Mouse (Mus musculus) E14TG2a.4 (cell line): ENCODE data around the gene Rnf126.

Experiments
- CTCF ChIP-seq: conservative IDR thresholded peaks from 2 replicates; pipeline ENCODE4 v1.5.1; 2014; ENCODE audit warnings: low read length
- NANOG ChIP-seq: IDR thresholded peaks from 2 replicates; pipeline ENCODE4 v1.6.1; 2014; ENCODE audit warnings: borderline replicate concordance, low read length, mixed read lengths
- POU5F1 ChIP-seq: IDR thresholded peaks from 2 replicates; pipeline ENCODE4 v1.6.1; 2014; ENCODE audit warnings: low read length, borderline replicate concordance

DNA sequence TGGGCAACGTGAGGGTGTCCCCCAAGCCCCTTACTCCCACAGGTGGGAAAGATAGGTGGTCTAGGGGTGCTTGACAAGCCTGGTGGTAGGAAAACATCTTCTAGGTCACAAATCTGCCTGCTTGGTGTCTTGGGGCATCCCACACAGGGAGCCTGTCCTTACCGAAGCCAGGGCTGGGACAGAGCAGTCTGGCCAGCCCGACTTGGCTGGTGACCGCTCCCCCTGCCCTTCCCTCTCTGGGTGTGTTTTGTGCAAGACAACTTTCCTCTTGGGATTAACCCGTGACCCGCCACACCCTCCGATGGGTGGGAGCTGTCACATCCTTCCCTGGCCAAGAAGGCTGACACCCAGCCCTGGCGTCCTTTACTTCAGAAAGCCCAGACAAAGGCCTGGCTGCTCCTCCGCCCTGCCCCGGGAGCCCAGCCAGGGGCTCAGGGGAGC is 27.8 kb upstream of the Rnf126 start:
- no peak for TF ChIP-seq CTCF
- TF ChIP-seq POU5F1: no peak
- TF ChIP-seq NANOG: no peak
